Mouse (Mus musculus): ENCODE measurements at regions not wholly inside any gene's neighbourhood (a gene's known extent, or its start where the extent isn't known, plus 50 kb on each side); places are given as distances from the start of the nearest gene placed in this dataset.

DNA sequence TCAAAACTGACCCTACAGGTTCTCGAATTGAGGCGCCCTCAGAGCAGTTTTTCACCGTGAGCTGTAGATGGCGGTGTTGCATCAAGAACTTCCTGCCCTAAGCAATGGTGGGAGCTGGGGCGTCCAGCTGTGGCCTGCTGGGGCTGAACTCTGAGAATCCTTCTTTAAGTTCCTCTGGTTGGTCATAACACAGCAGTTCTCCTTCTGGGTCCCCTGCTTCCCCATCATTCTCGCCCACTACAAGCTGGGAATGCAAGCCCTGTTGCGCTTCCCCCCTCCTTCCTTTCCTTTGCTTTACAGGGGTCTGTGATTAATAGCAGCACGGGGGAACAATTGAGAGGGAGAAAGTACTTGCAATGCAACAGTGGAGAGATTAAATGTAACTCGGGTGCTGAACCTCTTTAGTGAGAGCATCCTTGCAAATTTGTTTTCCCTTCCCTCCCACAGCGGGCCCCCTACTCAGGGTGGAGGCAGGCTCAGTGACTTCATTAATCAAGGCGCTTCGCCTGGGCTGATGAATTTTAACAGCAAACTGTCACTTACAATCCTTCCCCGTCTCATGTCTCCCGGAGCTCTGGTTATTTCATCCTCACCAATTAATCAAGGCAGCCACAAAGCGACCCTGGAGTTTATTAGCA, 794.3 kb upstream of the Api5 start:
- peak; percentile 90 for ATAC-seq (ENCODE audit: low FRiP score)
- WGBS = 1% methylated on average over 15 of the region's 15 CpGs
- peak overlapping the region; percentile 16; the same call in 1 of the 2 replicates for H3K9ac ChIP-seq

DNA sequence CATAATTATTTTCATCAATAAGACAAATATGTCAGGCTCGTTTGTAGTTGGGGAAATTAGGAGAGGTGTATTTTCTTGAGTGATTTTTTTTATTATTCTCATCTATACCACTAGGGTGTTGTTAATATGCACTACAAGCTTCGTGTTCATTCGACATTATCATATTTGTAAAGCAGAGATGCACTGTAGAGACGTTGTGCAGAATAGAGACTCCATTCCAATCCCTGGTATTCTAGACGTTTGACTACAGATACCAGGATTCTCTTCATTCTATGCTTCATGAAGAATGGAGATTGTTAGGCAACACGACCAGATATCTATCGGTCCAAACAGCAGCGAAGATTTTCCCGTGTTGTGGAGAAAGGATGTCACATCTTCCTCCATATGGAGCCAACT, 793.8 kb upstream of the Api5 start:
- Histone ChIP-seq H3K4me2 (replicated peaks) (peak overlapping the region; percentile 51; the same call in 1 of the 2 replicates), H3K36me3 (replicated peaks; ENCODE audit: control insufficient read depth, insufficient read depth) (no peaks in the 10 kb centered on the region), H3K4me1 (replicated peaks; ENCODE audit: control insufficient read depth, insufficient read depth, low read length) (peaks cover 8% of the 10 kb centered on the region; the same call in 1 of the 2 replicates), H3K27ac (no peak overlapping the region), H3K9ac (no peak overlapping the region), H3K9me3 (ENCODE audit: control insufficient read depth, low read length) (no peaks in the 10 kb centered on the region), H3K27me3 (ENCODE audit: control insufficient read depth, insufficient read depth, low read length) (no peaks in the 10 kb centered on the region), H3K4me3 (replicated peaks; ENCODE audit: low read length) (no peak overlapping the region)
- DNase-seq (ENCODE audit: low spot score) (no peak), ATAC-seq (ENCODE audit: low FRiP score) (no peak; the same call in 1 of the 2 replicates)
- 27% methylated on average over 9 of the region's 9 CpGs for WGBS

More for the DNA sequence above, 794.3 kb upstream of the Api5 start:
- H3K9me3 ChIP-seq (ENCODE audit: control insufficient read depth, low read length) = no peaks in the 10 kb centered on the region
- peak overlapping the region; percentile 66 for H3K27ac ChIP-seq
- DNase-seq (ENCODE audit: low spot score) = peak; percentile 82
- H3K27me3 ChIP-seq (ENCODE audit: control insufficient read depth, insufficient read depth, low read length) = no peaks in the 10 kb centered on the region
- peaks cover 8% of the 10 kb centered on the region; the same call in 1 of the 2 replicates for H3K4me1 ChIP-seq (replicated peaks; ENCODE audit: control insufficient read depth, insufficient read depth, low read length)
- peak overlapping the region; percentile 17 for H3K4me3 ChIP-seq (replicated peaks; ENCODE audit: low read length)
- no peaks in the 10 kb centered on the region for H3K36me3 ChIP-seq (replicated peaks; ENCODE audit: control insufficient read depth, insufficient read depth)
- H3K4me2 ChIP-seq (replicated peaks) = peak overlapping the region; percentile 51

DNA sequence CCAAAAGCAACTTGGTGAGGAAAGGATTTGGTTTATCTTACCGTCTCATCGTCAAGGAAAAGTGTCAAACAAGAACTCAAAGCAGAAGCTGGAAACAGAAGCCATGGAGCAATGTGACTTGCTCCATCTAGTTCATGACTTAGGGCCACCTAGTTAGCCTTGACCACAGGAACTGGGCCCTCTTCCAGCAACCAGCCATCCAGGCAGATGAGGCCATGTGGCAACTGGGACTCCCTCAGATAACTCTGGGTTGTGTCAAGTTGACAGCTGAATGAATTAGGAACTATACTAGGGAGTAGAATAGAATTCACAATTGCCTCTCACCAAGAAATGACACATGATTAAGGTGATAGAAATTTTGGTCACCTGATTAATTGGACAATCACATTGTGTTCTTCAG, 791.5 kb upstream of the Api5 start:
- H3K4me3 ChIP-seq (replicated peaks; ENCODE audit: low read length) = no peak overlapping the region
- no peak overlapping the region for H3K27ac ChIP-seq
- no peak overlapping the region for H3K4me2 ChIP-seq (replicated peaks)
- H3K9me3 ChIP-seq (ENCODE audit: control insufficient read depth, low read length) = no peaks in the 10 kb centered on the region
- no peak overlapping the region for H3K9ac ChIP-seq
- 93% methylated on average over 2 of the region's 2 CpGs for WGBS
- DNase-seq (ENCODE audit: low spot score) = no peak
- no peaks in the 10 kb centered on the region for H3K27me3 ChIP-seq (ENCODE audit: control insufficient read depth, insufficient read depth, low read length)
- peaks cover 8% of the 10 kb centered on the region; the same call in 1 of the 2 replicates for H3K4me1 ChIP-seq (replicated peaks; ENCODE audit: control insufficient read depth, insufficient read depth, low read length)
- no peak for ATAC-seq (ENCODE audit: low FRiP score)
- no peaks in the 10 kb centered on the region for H3K36me3 ChIP-seq (replicated peaks; ENCODE audit: control insufficient read depth, insufficient read depth)

DNA sequence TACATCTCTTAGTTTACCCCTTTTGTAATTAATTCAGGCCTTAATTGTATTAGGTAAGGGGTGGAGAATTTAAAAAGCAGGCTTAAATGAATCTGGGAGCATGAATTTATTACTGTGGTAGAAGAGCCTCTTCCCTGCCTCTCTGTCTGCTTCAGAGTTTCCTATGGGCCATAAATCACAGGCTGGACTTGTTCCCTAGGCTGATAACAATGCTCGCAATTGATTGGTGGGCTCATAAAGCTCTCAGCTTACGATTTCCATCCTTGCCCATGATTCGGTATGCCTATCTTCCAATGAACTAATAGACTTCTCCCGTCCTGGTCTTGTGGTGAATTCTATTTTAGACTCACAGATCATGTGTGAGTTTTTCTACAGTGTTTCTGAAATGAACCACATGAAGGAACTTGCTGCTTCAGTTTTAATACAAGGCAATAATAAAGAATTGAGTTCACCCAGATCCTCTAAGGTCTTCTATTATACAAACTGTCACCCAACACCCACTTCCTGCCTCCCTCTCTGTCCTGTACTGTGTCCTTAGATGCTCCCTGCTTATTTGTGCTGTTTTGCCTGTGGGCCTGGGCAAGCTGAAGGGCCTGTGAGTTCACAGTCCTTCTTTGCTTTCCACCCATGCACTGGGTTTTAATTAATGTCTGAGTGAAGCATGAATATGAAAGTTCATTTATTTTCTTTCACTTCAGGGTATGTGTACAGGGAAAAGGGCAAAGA, 772.4 kb upstream of the Api5 start:
- Histone ChIP-seq H3K4me3 (replicated peaks; ENCODE audit: low read length) (no peak overlapping the region), H3K27ac (no peak overlapping the region), H3K36me3 (replicated peaks; ENCODE audit: control insufficient read depth, insufficient read depth) (no peaks in the 10 kb centered on the region), H3K9ac (no peak overlapping the region), H3K4me1 (replicated peaks; ENCODE audit: control insufficient read depth, insufficient read depth, low read length) (no peaks in the 10 kb centered on the region), H3K27me3 (ENCODE audit: control insufficient read depth, insufficient read depth, low read length) (no peaks in the 10 kb centered on the region), H3K4me2 (replicated peaks) (no peak overlapping the region), H3K9me3 (ENCODE audit: control insufficient read depth, low read length) (no peaks in the 10 kb centered on the region)
- 59% methylated on average over 4 of the region's 4 CpGs for WGBS
- DNase-seq (ENCODE audit: low spot score) (no peak), ATAC-seq (ENCODE audit: low FRiP score) (no peak)
